Mouse (Mus musculus) heart, adult 10 weeks (tissue): ENCODE measurements around the gene Olfr893. TPM values are rescaled to one million over a fixed set of nuclear protein-coding genes. Genes with fewer than 3 reads are reported as not detected.

ENCODE experiments used
- polyA plus RNA-seq: library from polyadenylated mRNA; stranded (reverse); fragments of 350-450 nt; fragmentation: Illumina TruSeq; extraction: RNeasy Lipid Tissue Mini Kit (QIAGEN cat#74804); gene quantifications from one replicate; pipeline ENCODE4 v1.2.3, GENCODE M21; 2014; ENCODE audit warnings: low read depth, low replicate concordance

Olfr893 gene
- not detected for polyA plus RNA-seq

DNA sequence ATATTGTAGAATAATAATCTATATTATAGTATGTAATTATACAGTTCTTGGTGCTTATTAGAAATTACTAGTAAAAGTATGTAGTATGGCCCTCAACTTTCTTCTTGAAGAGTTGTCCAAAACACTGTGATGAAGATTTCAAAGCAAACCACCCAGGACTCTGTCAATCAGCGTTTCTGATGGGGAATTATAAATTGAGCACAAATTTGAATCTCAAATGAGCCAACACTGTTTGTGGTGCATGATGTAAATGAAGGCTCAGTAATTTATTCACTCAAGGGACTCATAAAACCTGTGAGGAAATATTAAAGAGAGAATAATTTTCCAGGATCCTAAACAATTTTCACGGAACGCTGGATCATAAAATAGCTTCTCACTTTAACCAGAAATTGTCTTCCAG, at the start of gene Olfr893:
Gene Olfr893 (plus strand): TSS at position 301 of the 400 bp plus-strand sequence.

DNA sequence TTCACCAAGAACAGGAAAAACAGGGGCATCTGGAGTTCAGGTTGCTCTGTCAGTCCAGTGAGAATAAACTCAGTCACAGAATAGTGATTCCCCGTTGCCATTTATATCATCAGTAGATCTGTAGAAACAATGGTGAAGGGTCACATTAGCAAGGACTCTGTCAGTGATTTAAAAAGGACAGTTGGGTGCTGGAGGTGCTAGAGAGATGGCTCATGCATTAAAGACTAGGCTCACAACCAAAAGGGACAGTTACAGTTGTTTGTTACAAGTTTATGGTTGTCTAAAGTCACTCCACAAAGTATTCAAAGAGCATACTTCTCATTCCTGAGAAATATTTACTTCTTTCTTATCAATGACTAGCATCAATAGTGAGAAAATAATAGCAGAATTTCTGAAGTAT, 27.4 kb upstream of the Olfr893 start, which contains the start of gene Olfr891:
Gene Olfr891 (minus strand): TSS at position 101 of the 400 bp plus-strand sequence.

GRCm38 (mm10) chr9:38217755-38218154, 9.6 kb downstream of the Olfr893 start, which contains the start of gene Olfr894:
Gene Olfr894, plus strand, starts transcription at chr9:38218055.

GRCm38 (mm10) chr9:38252474-38252873, 44.3 kb downstream of the Olfr893 start, which contains the start of gene Olfr143:
Gene Olfr143, plus strand, starts transcription at chr9:38252774.

Other genes with a start within 250 kb of the Olfr893 start
- gene Olfr881, start 216.5 kb upstream of the Olfr893 start, polyA plus RNA-seq: not detected
- not detected for gene Olfr883, start 182.6 kb upstream of the Olfr893 start, polyA plus RNA-seq
- gene Olfr884, start 161.8 kb upstream of the Olfr893 start, polyA plus RNA-seq: not detected
- gene Olfr885, start 147.0 kb upstream of the Olfr893 start, polyA plus RNA-seq: not detected
- gene Olfr887, start 124.3 kb upstream of the Olfr893 start, polyA plus RNA-seq: not detected
- not detected for gene Olfr888, start 100.2 kb upstream of the Olfr893 start, polyA plus RNA-seq
- gene Olfr889, start 93.2 kb upstream of the Olfr893 start, polyA plus RNA-seq: not detected
- not detected for gene Olfr890, start 65.8 kb upstream of the Olfr893 start, polyA plus RNA-seq
- gene Olfr891, start 27.5 kb upstream of the Olfr893 start, polyA plus RNA-seq: not detected
- not detected for gene Olfr894, start 9.7 kb downstream of the Olfr893 start, polyA plus RNA-seq
- not detected for gene Olfr143, start 44.4 kb downstream of the Olfr893 start, polyA plus RNA-seq
- gene Olfr895, start 59.5 kb downstream of the Olfr893 start, polyA plus RNA-seq: not detected
- not detected for gene Olfr896-ps1, start 82.7 kb downstream of the Olfr893 start, polyA plus RNA-seq
- gene Olfr25, start 120.7 kb downstream of the Olfr893 start, polyA plus RNA-seq: not detected
- not detected for gene Olfr898, start 140.0 kb downstream of the Olfr893 start, polyA plus RNA-seq
- gene Olfr250, start 158.5 kb downstream of the Olfr893 start, polyA plus RNA-seq: not detected
- gene Olfr251, start 168.7 kb downstream of the Olfr893 start, polyA plus RNA-seq: not detected
- not detected for gene Olfr147, start 193.3 kb downstream of the Olfr893 start, polyA plus RNA-seq
- not detected for gene Olfr901, start 221.1 kb downstream of the Olfr893 start, polyA plus RNA-seq
- gene Olfr902, start 239.3 kb downstream of the Olfr893 start, polyA plus RNA-seq: not detected